7 mouse cellular contexts compared by ENCODE assay signal in genomic region chr8:92721266-92721935, GRCm38 (mm10). TPM values are rescaled to one million over a fixed set of nuclear protein-coding genes. Genes with fewer than 3 reads are reported as not detected.
DNase-seq lines count a peak whose midpoint lies in the region; TF ChIP-seq lines count a peak whose summit lies in the region.

No protein-coding gene starts in this region.

- H3K36me3 ChIP-seq in kidney, adult 2 months (ENCODE audit: control insufficient read depth, insufficient read depth, low read length): no peaks in the 10 kb centered on the region

- TF ChIP-seq CTCF in kidney, adult 2 months (conservative IDR thresholded peaks at IDR 0.05; ENCODE audit: insufficient read depth, insufficient read length, low read depth, low read length): no peak; the same call in 1 of the 2 replicates

- WGBS in kidney, adult 2 months: 27% methylated on average over 12 of the region's 12 CpGs

- peak; percentile 17 to 40 for DNase-seq in adrenal gland, postnatal 36 days
- DNase-seq in embryo, embryonic 9.5 days (ENCODE audit: extremely low spot score): peak; percentile 51
- DNase-seq in heart, adult 11 months: peak; percentile 96
- DNase-seq in kidney, adult 2 months: peak; percentile 36
- DNase-seq in left cerebral cortex, postnatal 4 days: peak; percentile 79
- DNase-seq in neural tube, embryonic 10.5 days (ENCODE audit: extremely low spot score, low spot score): peak; percentile 65
- peak; percentile 29 for DNase-seq in yolk sac, embryonic 10.5 days (ENCODE audit: low spot score)

- no peak for TF ChIP-seq POLR2A in kidney, adult 2 months (IDR thresholded peaks at IDR 0.05; ENCODE audit: low read depth, low read length)

- H3K4me3 ChIP-seq in kidney, adult 2 months (ENCODE audit: insufficient read depth, low read depth, low read length): no peak overlapping the region

- no peaks in the 10 kb centered on the region for H3K4me1 ChIP-seq in kidney, adult 2 months (ENCODE audit: control insufficient read depth, insufficient read depth, low read length)

- no peaks in the 10 kb centered on the region; the same call in 1 of the 2 replicates for H3K27me3 ChIP-seq in kidney, adult 2 months (replicated peaks; ENCODE audit: control insufficient read depth, insufficient read depth, low read length)

- no peak overlapping the region for H3K27ac ChIP-seq in kidney, adult 2 months (ENCODE audit: insufficient read depth, low read depth, low read length)

- intact Hi-C loops in left cerebral cortex, postnatal 4 days (cut with DNase I): loop anchor here (5.0 kb wide), 1 partner anchor 359 kb away; no protein-coding TSS in a partner anchor

RNA-seq across cellular contexts. Expression of gene Irx6, which starts 47.3 kb away (rescaled TPM):
- total RNA-seq in adrenal gland, postnatal 36 days (2021): not detected
- polyA plus RNA-seq in kidney, adult 2 months (2012; rRNA removed): not detected in 2 replicates
- not detected for total RNA-seq in left cerebral cortex, postnatal 4 days (2021)

Comparison
In these comparisons a context has a peak if more than half of its experiments do, and no peak if none do; other contexts are left out.
1. DNase-seq: peak in every context shown above with its lines; median percentile 96 in heart, adult 11 months; 79 in left cerebral cortex, postnatal 4 days; 65 in neural tube, embryonic 10.5 days; 51 in embryo, embryonic 9.5 days; 36 in kidney, adult 2 months; 29 in yolk sac, embryonic 10.5 days; 28 in adrenal gland, postnatal 36 days.